Mouse (Mus musculus) limb, embryonic 12.5 days (tissue): Measurements from ENCODE around the gene Mrps27. TPM values are rescaled to one million over a fixed set of nuclear protein-coding genes. Genes with fewer than 3 reads are reported as not detected.
A peak's percentile ranks its signal among the peaks of the same experiment; 100 is the strongest.

Experiments
- ATAC-seq: fragments of 200-750 bp; cut with Nextera tagmentation; 2 replicates; pipeline ENCODE4 v1.8.0; 2017; ENCODE audit warnings: low read depth, moderate TSS enrichment; ENCODE audit not compliant: insufficient number of reproducible peaks, insufficient read depth, low FRiP score, low TSS enrichment
- H3K27ac ChIP-seq: fragments of 300-500 bp; sonication (generic); 2 replicates; pipeline ENCODE4 v1.5.1; 2016; ENCODE audit warnings: mild to moderate bottlenecking, moderate library complexity
- H3K27me3 ChIP-seq: fragments of 300-500 bp; sonication (generic); 2 replicates; pipeline ENCODE4 v1.6.1; 2016; ENCODE audit warnings: mild to moderate bottlenecking, moderate library complexity
- H3K36me3 ChIP-seq: fragments of 300-500 bp; sonication (generic); 2 replicates; pipeline ENCODE4 v1.6.1; 2016; ENCODE audit warnings: mild to moderate bottlenecking, moderate library complexity
- H3K4me1 ChIP-seq: fragments of 300-500 bp; sonication (generic); replicated peaks from 2 replicates; pipeline ENCODE4 v1.6.1; 2016
- H3K4me2 ChIP-seq: fragments of 300-500 bp; sonication (generic); 2 replicates; pipeline ENCODE4 v1.6.1; 2016; ENCODE audit warnings: mild to moderate bottlenecking, moderate library complexity
- H3K4me3 ChIP-seq: fragments of 300-500 bp; sonication (generic); replicated peaks from 2 replicates; pipeline ENCODE4 v1.5.1; 2016; ENCODE audit warnings: mild to moderate bottlenecking
- H3K9ac ChIP-seq: fragments of 300-500 bp; sonication (generic); replicated peaks from 2 replicates; pipeline ENCODE4 v1.6.1; 2016; ENCODE audit warnings: mild to moderate bottlenecking, moderate library complexity
- H3K9me3 ChIP-seq: fragments of 300-500 bp; sonication (generic); 2 replicates; pipeline ENCODE4 v1.6.1; 2016; ENCODE audit warnings: mild to moderate bottlenecking, moderate library complexity
- WGBS: fragments of 180-500 bp; shearing (Covaris S2); methylation state at CpG from one replicate; pipeline ENCODE4 v1.1.7; 2016; 5-methylcytosine and 5-hydroxymethylcytosine counted together
- polyA plus RNA-seq: library from polyadenylated mRNA; unstranded; fragments of >200 nt; fragmentation: Nextera tagmentation; extraction: Ambion mirVana; gene quantifications from 2 replicates; pipeline ENCODE4 v1.2.1, GENCODE M21; 2016

Gene Mrps27
- polyA plus RNA-seq, 1 experiment from 2014 or later: 66.2 TPM

DNA sequence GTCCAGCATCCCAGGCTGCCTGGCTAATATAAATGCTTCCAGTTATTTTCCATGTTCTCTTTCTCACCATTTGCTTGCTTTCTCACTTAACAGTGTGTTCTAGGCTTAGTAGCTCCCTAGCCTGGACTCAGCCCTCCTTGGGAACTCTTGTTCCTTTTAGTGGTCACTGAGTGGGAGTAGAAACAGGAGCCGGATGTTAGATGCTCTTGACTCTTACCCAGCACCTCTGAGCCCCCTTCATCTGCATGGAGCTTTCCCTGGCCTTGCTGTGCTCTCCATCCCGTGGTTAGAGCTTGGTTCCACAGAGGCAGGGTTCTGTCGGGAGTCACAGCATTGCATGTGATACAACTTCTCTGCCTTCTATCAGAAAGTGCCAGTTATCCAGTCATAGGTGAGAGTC lies 7.0 kb downstream of the Mrps27 start:
- Histone ChIP-seq H3K36me3 (peaks cover 41% of the 10 kb centered on the region), H3K27ac (no peak overlapping the region), H3K4me1 (peaks cover 6% of the 10 kb centered on the region; the same call in 1 of the 2 replicates), H3K4me2 (no peak overlapping the region), H3K9me3 (no peaks in the 10 kb centered on the region), H3K4me3 (no peak overlapping the region), H3K9ac (no peak overlapping the region), H3K27me3 (no peaks in the 10 kb centered on the region)
- ATAC-seq: no peak
- 80% methylated on average over 3 of the region's 3 CpGs for WGBS

DNA sequence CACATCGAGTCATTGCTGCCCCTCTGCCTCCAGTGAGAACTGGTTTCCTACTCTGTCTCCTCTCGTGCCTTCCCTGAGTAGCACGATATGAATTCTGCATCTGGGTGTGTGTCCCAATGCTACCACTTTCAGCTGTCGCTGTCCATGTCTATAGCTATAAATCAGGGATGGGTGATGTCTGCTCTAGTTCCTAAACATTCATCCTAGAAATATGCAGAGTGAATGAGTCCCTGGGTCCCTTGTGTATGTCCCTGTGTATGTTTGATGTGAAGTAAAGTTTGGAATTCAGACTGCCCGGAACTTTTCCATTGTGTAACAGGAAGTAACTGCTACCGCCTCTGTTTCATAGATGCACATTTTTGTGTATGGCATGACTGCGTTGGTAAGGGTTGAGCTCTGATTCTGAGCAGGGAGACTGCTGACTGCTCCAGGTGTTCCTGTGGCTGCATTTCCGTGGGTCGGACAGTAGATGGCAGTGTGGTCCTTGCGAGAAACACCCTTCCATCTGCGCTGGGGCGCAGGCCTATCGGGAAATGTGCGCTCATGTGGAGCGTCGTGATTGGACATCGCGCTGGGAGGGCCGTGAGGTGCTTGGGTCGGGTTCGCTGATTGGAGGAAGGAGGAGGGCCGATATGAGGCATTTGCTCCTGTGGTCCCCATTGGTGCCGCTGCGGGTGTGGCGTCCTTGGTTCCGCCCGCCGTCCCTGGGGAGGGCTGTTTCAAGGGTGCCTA lies 8.3 kb downstream of the Mrps27 start:
- Histone ChIP-seq H3K27ac (peak overlapping the region; percentile 74), H3K4me1 (peaks cover 6% of the 10 kb centered on the region; the same call in 1 of the 2 replicates), H3K36me3 (peaks cover 40% of the 10 kb centered on the region), H3K9ac (0 out of 2 replicates have a peak overlapping the region, but pooled peaks have one; percentile 44), H3K9me3 (no peaks in the 10 kb centered on the region), H3K27me3 (no peaks in the 10 kb centered on the region), H3K4me2 (peak overlapping the region; percentile 57), H3K4me3 (peak overlapping the region; percentile 39)
- peak; percentile 99 for ATAC-seq
- 10% methylated on average over 28 of the region's 28 CpGs for WGBS

DNA sequence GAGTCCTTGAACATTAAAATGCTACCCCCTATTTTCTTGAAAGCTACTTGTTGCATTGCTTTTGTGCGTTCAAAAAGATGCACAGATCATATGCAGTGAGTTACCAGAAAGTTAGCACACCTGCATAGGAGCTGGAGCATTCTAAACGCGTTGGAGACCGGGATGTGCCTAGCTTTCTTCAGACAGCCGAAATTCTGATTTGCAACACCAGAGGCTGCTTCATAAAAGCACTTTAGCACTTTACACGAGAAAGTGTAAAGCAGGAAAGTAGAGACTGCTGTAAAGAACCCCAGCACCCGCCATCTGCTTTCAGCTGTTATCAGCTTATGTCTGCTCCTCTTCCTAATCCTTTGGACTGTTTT lies 8.9 kb downstream of the Mrps27 start:
- 13% methylated on average over 7 of the region's 7 CpGs for WGBS
- Histone ChIP-seq H3K27ac (peak overlapping the region; percentile 74), H3K4me3 (peak overlapping the region; percentile 39), H3K4me1 (peaks cover 6% of the 10 kb centered on the region; the same call in 1 of the 2 replicates), H3K4me2 (peak overlapping the region; percentile 57), H3K9ac (peak overlapping the region; percentile 44; the same call in 1 of the 2 replicates), H3K36me3 (peaks cover 38% of the 10 kb centered on the region), H3K9me3 (no peaks in the 10 kb centered on the region), H3K27me3 (no peaks in the 10 kb centered on the region)
- ATAC-seq: peak; percentile 30; the same call in 1 of the 2 replicates

- no peak overlapping the region for H3K4me3 ChIP-seq
- no peaks in the 10 kb centered on the region for H3K27me3 ChIP-seq
- H3K4me2 ChIP-seq: no peak overlapping the region
- H3K9ac ChIP-seq: no peak overlapping the region
- H3K27ac ChIP-seq: no peak overlapping the region
- WGBS: 87% methylated on average over 6 of the region's 6 CpGs
- ATAC-seq: no peak
- peaks cover 6% of the 10 kb centered on the region; the same call in 1 of the 2 replicates for H3K4me1 ChIP-seq
- H3K9me3 ChIP-seq: no peaks in the 10 kb centered on the region
- H3K36me3 ChIP-seq: peaks cover 40% of the 10 kb centered on the region
Measured at GRCm38 (mm10) chr13:99355072-99355471, 10.5 kb downstream of the Mrps27 start.

DNA sequence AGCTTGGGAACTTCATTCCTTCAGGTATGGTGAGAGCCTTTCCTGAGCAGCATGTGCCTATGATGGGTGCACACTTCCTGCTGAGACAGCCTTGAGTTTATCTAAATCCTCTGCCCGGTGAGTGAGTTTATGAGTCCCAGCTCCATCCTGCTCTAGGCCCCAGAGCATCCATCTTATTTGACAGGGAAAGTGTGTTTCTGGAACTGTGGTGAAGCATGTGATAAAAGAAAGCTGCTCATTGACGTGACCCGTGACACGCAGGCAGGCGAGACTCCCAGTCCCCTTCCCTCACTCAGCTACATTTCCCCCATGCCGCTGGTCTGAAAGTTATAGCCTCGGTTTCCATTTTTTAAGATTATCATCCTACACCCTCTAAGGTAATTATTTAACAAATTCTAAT lies 11.3 kb downstream of the Mrps27 start:
- Histone ChIP-seq H3K36me3 (peaks cover 39% of the 10 kb centered on the region), H3K9ac (no peak overlapping the region)
- 71% methylated on average over 7 of the region's 7 CpGs for whole genome bisulfite sequencing

DNA sequence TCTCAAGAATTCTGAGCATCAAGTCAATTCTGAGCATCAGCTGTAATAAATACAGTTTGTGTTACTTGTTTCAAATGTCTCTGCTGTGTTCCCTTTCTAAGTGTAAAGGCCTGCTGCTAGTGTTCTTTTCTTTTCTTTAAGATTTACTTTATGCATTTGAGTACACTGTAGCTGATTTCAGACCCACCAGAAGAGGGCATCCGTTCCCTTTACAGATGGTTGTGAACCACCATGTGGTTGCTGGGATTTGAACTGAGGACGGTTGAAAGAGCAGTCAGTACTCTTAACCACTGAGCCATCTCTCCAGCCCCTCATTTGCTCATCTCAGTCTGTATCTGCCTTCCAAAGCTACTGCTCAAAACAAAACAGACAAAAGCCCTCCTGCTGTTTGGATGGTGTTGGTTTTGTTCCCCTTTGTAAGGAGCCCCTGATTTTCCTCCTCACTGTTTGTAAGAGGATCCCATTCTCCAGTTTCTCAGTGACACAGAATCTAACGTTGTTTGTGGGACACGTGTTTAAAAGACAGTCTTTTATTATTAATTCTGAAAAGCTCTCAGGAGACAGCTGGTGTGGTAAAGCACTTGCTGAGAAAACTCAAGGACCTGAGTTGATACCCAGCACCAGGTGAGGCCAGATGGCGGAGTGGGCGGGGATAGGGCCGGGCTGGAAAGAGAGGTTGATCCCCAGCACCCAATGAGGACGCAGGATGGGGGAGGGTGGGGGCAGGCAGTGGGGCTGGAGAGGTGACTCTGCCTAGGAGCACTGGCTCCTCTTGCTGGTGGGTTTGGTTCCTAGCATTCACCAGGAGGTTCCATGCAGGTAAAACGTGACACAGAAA lies 12.1 kb downstream of the Mrps27 start:
- Histone ChIP-seq H3K9me3 (no peaks in the 10 kb centered on the region), H3K4me1 (peaks cover 6% of the 10 kb centered on the region; the same call in 1 of the 2 replicates), H3K4me2 (no peak overlapping the region), H3K27me3 (no peaks in the 10 kb centered on the region), H3K36me3 (peaks cover 37% of the 10 kb centered on the region), H3K27ac (no peak overlapping the region), H3K9ac (no peak overlapping the region), H3K4me3 (no peak overlapping the region)
- 48% methylated on average over 9 of the region's 9 CpGs for WGBS
- ATAC-seq: no peak

More for the DNA sequence above, 11.3 kb downstream of the Mrps27 start:
- Histone ChIP-seq H3K4me1 (peaks cover 6% of the 10 kb centered on the region; the same call in 1 of the 2 replicates), H3K27me3 (no peaks in the 10 kb centered on the region), H3K4me3 (no peak overlapping the region), H3K9me3 (no peaks in the 10 kb centered on the region), H3K4me2 (no peak overlapping the region), H3K27ac (no peak overlapping the region)
- no peak for ATAC-seq

DNA sequence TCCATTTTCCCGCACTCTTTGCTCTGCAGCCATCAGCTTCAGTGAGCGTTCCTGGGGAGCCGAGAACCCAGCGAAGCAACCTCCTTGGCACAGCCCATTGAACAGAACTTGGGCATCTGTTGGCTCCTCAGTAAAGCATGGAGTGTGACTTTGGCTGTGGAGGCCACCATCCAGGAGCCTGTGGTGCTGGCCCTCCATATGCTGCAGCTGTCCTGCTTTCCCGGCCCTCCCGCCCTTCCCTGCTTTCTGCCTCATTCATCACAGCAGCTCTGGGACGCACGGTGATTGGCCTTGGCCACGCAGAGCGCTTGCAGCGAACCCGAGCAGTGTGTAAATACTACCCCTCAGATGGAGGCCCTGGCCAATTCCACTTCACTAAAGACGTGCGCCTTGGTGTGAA lies 14.3 kb downstream of the Mrps27 start:
- no peaks in the 10 kb centered on the region for H3K27me3 ChIP-seq
- H3K4me3 ChIP-seq: no peak overlapping the region
- no peak overlapping the region; the same call in 1 of the 2 replicates for H3K9ac ChIP-seq
- H3K4me1 ChIP-seq: peaks cover under 1% of the 10 kb centered on the region; the same call in 1 of the 2 replicates
- H3K27ac ChIP-seq: no peak overlapping the region
- no peak overlapping the region for H3K4me2 ChIP-seq
- ATAC-seq: no peak
- peaks cover 53% of the 10 kb centered on the region for H3K36me3 ChIP-seq
- 88% methylated on average over 14 of the region's 14 CpGs for WGBS
- no peaks in the 10 kb centered on the region for H3K9me3 ChIP-seq

DNA sequence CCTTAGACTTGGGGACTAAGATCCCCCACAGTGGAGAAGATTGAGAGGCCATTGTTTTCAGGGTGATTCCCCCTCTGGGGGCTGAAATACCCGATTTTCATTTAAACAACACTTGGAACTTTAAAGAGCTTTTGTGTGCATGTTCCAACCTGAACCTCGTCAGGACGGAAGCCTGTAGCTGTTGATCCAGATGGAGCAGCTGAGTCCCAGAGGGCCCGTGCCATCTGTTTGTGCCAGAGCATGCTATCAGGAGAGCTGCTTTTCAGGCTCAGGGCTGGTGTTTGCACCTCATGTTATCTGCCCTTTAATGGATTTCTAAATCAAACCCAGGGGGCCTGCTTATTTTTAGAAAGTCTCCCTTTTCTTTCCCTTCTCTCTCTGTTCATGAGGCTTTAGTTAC lies 19.3 kb downstream of the Mrps27 start:
- Histone ChIP-seq H3K27ac (0 out of 2 replicates have a peak overlapping the region, but pooled peaks have one; percentile 18), H3K36me3 (peaks cover 75% of the 10 kb centered on the region), H3K4me2 (no peak overlapping the region)

GRCm38 (mm10) chr13:99366422-99367175 lies 22.0 kb downstream of the Mrps27 start:
- H3K36me3 ChIP-seq: peaks cover 69% of the 10 kb centered on the region
- no peak overlapping the region for H3K4me3 ChIP-seq
- WGBS: 89% methylated on average over 5 of the region's 5 CpGs
- H3K27ac ChIP-seq: no peak overlapping the region
- no peak for ATAC-seq
- H3K27me3 ChIP-seq: no peaks in the 10 kb centered on the region
- H3K9me3 ChIP-seq: no peaks in the 10 kb centered on the region
- H3K4me2 ChIP-seq: no peak overlapping the region
- H3K4me1 ChIP-seq: no peaks in the 10 kb centered on the region; the same call in 1 of the 2 replicates
- no peak overlapping the region for H3K9ac ChIP-seq

More for the DNA sequence above, 19.3 kb downstream of the Mrps27 start:
- Histone ChIP-seq H3K9me3 (no peaks in the 10 kb centered on the region), H3K27me3 (no peaks in the 10 kb centered on the region), H3K4me3 (no peak overlapping the region), H3K4me1 (no peaks in the 10 kb centered on the region; the same call in 1 of the 2 replicates), H3K9ac (no peak overlapping the region)
- WGBS: 66% methylated on average over 4 of the region's 4 CpGs
- ATAC-seq: no peak

- H3K4me1 ChIP-seq: no peaks in the 10 kb centered on the region; the same call in 1 of the 2 replicates
- WGBS: 90% methylated on average over 12 of the region's 12 CpGs
- H3K27ac ChIP-seq: no peak overlapping the region
- H3K4me3 ChIP-seq: no peak overlapping the region
- no peak overlapping the region for H3K9ac ChIP-seq
- H3K4me2 ChIP-seq: no peak overlapping the region
- no peak for ATAC-seq
- H3K27me3 ChIP-seq: no peaks in the 10 kb centered on the region
- peaks cover 64% of the 10 kb centered on the region for H3K36me3 ChIP-seq
- H3K9me3 ChIP-seq: no peaks in the 10 kb centered on the region
Measured at GRCm38 (mm10) chr13:99367554-99368174, 23.1 kb downstream of the Mrps27 start.
